Mouse (Mus musculus) spleen, adult 2 months (tissue): ENCODE measurements around the gene Phc2. TPM values are rescaled to one million over a fixed set of nuclear protein-coding genes. Genes with fewer than 3 reads are reported as not detected.

Source experiments
- DNase-seq, 2 experiments: peaks; one replicate each; pipeline versions ENCODE4 v3.0.0 to v3.0.0-alpha.2; 2012 to 2021; ENCODE audit warnings: low spot score in 2 of 2, low read depth in 1 of 2
- H3K27ac ChIP-seq: fragments of 200-500 bp; 2 replicates; pipeline ENCODE4 v1.5.1; 2012; ENCODE audit warnings: low read length, inconsistent platforms; ENCODE audit not compliant: insufficient read depth
- H3K27me3 ChIP-seq: fragments of 200-500 bp; 2 replicates; pipeline ENCODE4 v1.6.1; 2012; ENCODE audit warnings: mild to moderate bottlenecking, moderate library complexity, low read length, inconsistent platforms; ENCODE audit not compliant: control insufficient read depth, insufficient read depth
- H3K36me3 ChIP-seq: fragments of 200-500 bp; 2 replicates; pipeline ENCODE4 v1.6.1; 2012; ENCODE audit warnings: mild to moderate bottlenecking, low read length, inconsistent platforms; ENCODE audit not compliant: control insufficient read depth, insufficient read depth
- H3K4me1 ChIP-seq: fragments of 200-500 bp; 2 replicates; pipeline ENCODE4 v1.6.1; 2011; ENCODE audit warnings: inconsistent platforms; ENCODE audit not compliant: control insufficient read depth, insufficient read depth, insufficient read length
- H3K4me3 ChIP-seq: fragments of 200-500 bp; 2 replicates; pipeline ENCODE4 v1.5.1; 2011; ENCODE audit warnings: mild to moderate bottlenecking, inconsistent platforms; ENCODE audit not compliant: insufficient read depth, insufficient read length; ENCODE audit errors: extremely low read depth
- CTCF ChIP-seq: fragments of 200-500 bp; IDR thresholded peaks from 2 replicates; pipeline ENCODE4 v1.5.1; 2011; ENCODE audit warnings: mild to moderate bottlenecking, inconsistent platforms; ENCODE audit not compliant: insufficient read depth, insufficient read length, insufficient replicate concordance; ENCODE audit errors: extremely low read depth
- POLR2A ChIP-seq: fragments of 200-500 bp; IDR thresholded peaks from 2 replicates; pipeline ENCODE4 v1.6.1; 2011; ENCODE audit warnings: low read depth, low read length, inconsistent platforms
- WGBS: fragments of 180-500 bp; shearing (Covaris S2); methylation state at CpG from one replicate; pipeline ENCODE4 v1.1.7; 2018; 5-methylcytosine and 5-hydroxymethylcytosine counted together
- polyA plus RNA-seq: library from polyadenylated mRNA; depleted of rRNA; stranded (reverse); fragments of >200 nt; gene quantifications from 2 replicates; pipeline ENCODE4 v1.2.3, GENCODE M21; 2012

The Phc2 gene
- polyA plus RNA-seq, 1 experiment, result 76.7 TPM

DNA sequence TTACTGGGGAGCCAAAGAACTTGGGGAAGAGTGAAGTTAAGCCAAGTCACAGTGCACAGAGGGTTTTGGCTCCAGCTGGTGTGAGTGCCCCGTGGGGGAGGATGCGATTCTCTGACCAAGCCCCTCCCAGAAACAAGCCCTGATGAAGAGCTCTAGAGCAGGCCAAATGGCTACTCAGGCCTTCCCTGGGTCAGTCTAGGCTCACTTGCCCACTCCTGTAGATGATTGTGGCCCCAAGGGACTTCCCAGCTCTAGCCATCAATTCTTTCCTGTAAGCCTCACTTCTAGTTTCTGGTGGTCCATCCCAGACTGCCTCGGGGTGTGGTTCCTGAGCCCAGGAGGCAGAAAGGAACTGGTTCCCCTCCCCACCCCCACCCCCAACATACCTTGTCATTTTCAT, 100.6 kb downstream of the Phc2 start, which contains the start of gene A3galt2:
Gene A3galt2 (plus strand): TSS at position 301 of the 400 bp plus-strand sequence.
- no peak within 1 kb of the TSS for H3K27ac ChIP-seq
- no peak within 1 kb of the TSS for H3K4me3 ChIP-seq
- no peaks in the 10 kb centered on the region for H3K4me1 ChIP-seq
- H3K27me3 ChIP-seq, result no peaks in the 10 kb centered on the region
- 69% methylated on average over 3 of the region's 3 CpGs for WGBS
- H3K36me3 ChIP-seq, result peaks cover 28% of the 10 kb centered on the region
- TF ChIP-seq CTCF, result no peak
- no peak for TF ChIP-seq POLR2A
- DNase-seq, result no peak

DNA sequence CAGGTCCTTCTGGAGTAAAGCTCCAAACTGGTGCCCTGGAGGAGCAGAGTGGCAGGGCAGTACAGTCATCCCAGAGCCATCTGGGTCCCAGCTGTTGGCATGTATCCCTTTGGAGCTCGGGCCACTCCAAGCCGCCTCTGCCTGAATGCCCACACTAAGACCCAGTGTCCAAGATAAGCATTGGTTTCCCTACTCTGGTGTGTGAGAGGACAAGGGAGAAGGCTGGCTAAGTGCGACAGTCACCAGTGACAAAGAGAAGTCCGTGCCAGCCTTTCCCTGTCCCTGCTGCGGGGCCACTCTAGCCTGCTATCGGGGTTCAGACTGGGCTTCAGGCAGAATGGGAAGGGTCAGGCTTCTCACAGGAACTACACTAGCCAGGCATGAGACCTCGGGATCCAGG, 101.4 kb downstream of the Phc2 start:
- H3K4me3 ChIP-seq, result no peak overlapping the region
- TF ChIP-seq CTCF (no peak), POLR2A (no peak)
- H3K27me3 ChIP-seq, result no peaks in the 10 kb centered on the region
- no peak overlapping the region for H3K27ac ChIP-seq
- WGBS, result 75% methylated on average over 7 of the region's 7 CpGs
- peaks cover 24% of the 10 kb centered on the region for H3K36me3 ChIP-seq
- DNase-seq, result no peak
- H3K4me1 ChIP-seq, result no peaks in the 10 kb centered on the region

GRCm38 (mm10) chr4:128759214-128759613, 104.7 kb downstream of the Phc2 start:
- WGBS, result 90% methylated on average over 5 of the region's 5 CpGs
- H3K27ac ChIP-seq, result no peak overlapping the region

DNA sequence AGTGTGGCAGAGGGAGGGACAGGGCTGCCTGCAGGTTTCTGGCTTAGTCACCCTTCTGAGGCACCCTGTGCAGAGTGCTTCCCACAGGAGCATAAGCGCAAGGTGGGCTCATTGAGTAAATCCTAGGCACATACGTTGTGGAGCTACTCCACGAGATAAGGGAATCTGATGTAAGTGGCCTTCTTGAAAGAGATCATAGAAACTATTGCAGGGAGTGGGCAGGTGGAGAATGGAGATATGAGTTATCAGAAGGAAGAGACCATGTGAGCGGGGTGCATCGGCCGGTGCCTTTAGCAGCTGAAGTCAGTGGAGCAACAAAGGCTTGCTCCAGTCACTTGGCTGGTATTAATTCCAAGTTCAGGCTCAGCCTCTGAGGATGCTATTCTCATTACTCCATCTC, 105.5 kb downstream of the Phc2 start:
- Histone ChIP-seq H3K4me3 (no peak overlapping the region), H3K4me1 (no peaks in the 10 kb centered on the region), H3K27me3 (no peaks in the 10 kb centered on the region), H3K27ac (no peak overlapping the region), H3K36me3 (no peaks in the 10 kb centered on the region)
- no peak for DNase-seq
- TF ChIP-seq POLR2A (no peak), CTCF (no peak)
- WGBS, result 78% methylated on average over 6 of the region's 6 CpGs

More at GRCm38 (mm10) chr4:128759214-128759613, 104.7 kb downstream of the Phc2 start:
- H3K27me3 ChIP-seq, result no peaks in the 10 kb centered on the region
- no peak for TF ChIP-seq POLR2A
- TF ChIP-seq CTCF, result no peak
- no peak for DNase-seq
- H3K4me1 ChIP-seq, result no peaks in the 10 kb centered on the region
- no peak overlapping the region for H3K4me3 ChIP-seq
- no peaks in the 10 kb centered on the region for H3K36me3 ChIP-seq

- no peak for TF ChIP-seq CTCF
- TF ChIP-seq POLR2A, result no peak
- Histone ChIP-seq H3K4me1 (no peaks in the 10 kb centered on the region; the same call in 1 of the 2 replicates), H3K36me3 (no peaks in the 10 kb centered on the region), H3K27ac (no peak overlapping the region), H3K27me3 (no peaks in the 10 kb centered on the region), H3K4me3 (no peak overlapping the region)
- 94% methylated on average over 20 of the region's 20 CpGs for WGBS
- no peak for DNase-seq
These were observed 112.4 kb downstream of the Phc2 start for GRCm38 (mm10) chr4:128766929-128767328.

DNA sequence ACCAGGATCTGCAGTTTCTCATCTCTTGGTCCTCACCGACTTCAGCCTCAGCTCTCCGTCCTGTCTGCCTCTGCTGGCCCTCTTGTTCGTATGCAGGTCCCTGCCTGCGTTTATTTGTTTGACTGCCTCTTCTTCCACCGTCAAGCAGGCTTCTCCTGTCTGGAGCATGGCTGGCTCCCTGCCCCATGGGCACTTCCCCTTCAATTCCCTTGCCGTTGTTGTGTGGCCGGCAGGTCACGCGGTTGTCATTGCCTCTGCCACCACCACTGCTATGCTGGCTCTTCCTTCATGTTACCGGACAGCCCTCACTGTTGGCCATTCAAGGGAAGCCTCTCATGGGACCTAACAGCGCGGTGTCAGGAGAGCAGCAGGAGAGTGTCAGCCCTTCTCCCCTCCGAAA, 113.6 kb downstream of the Phc2 start:
- Histone ChIP-seq H3K4me3 (no peak overlapping the region), H3K36me3 (0 out of 2 replicates have a peak, but pooled peaks cover 3% of the 10 kb centered on the region), H3K4me1 (no peaks in the 10 kb centered on the region; the same call in 1 of the 2 replicates), H3K27ac (no peak overlapping the region), H3K27me3 (no peaks in the 10 kb centered on the region)
- WGBS, result 71% methylated on average over 13 of the region's 13 CpGs
- DNase-seq, result no peak
- TF ChIP-seq POLR2A (no peak), CTCF (no peak)

DNA sequence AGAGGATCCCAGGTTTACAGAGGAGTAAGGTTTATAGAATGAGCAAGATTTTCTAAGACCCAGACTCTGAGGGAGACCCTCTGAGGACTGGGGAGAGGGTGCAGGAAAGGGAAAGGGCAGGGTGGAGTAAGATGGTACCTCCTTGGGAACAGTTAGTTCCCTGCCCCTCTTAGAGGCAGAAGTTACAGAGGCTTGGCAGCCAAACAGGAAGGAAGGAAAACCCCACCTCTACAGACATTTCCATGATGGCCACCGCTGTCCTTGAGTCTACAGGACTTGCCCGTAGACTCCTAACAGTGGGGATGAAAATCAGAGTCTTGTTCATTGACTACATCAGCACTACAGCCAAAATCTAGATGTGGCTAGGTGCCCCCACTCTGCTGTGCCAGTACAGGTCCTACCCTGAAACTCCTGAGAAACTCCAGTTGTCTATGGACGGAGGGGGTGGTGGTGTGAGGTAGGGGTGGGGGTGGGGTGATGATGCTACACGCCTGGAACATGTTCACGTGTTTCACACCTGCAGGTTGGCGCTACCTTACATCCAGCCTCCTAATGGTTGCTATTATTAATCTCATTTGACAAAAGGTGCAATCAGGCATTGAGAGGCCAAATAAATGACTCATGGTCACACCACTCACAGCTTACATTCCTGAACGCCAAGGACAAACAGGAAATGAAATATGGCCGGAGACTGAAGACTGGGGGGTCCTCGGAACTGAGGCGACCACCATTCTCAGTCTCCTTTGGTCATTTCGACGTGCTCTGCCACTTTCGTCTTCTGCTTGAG, 115.3 kb downstream of the Phc2 start:
- H3K36me3 ChIP-seq, result peaks cover 13% of the 10 kb centered on the region
- DNase-seq, result no peak
- H3K4me3 ChIP-seq, result no peak overlapping the region
- no peaks in the 10 kb centered on the region for H3K27me3 ChIP-seq
- no peaks in the 10 kb centered on the region; the same call in 1 of the 2 replicates for H3K4me1 ChIP-seq
- H3K27ac ChIP-seq, result no peak overlapping the region
- 71% methylated on average over 13 of the region's 13 CpGs for WGBS
- no peak for TF ChIP-seq POLR2A
- no peak for TF ChIP-seq CTCF
